Mouse (Mus musculus) hindbrain, embryonic 15.5 days (tissue): ENCODE measurements around the gene Mageb16. TPM values are rescaled to one million over a fixed set of nuclear protein-coding genes. Genes with fewer than 3 reads are reported as not detected.

ENCODE experiments used
- ATAC-seq: fragments of 200-750 bp; cut with Nextera tagmentation; 2 replicates; pipeline ENCODE4 v1.8.0; 2017; ENCODE audit warnings: low read depth, moderate number of reproducible peaks, moderate TSS enrichment; ENCODE audit not compliant: low FRiP score
- H3K27ac ChIP-seq: fragments of 300-500 bp; sonication (generic); replicated peaks from 2 replicates; pipeline ENCODE4 v1.5.1; 2015; ENCODE audit warnings: mild to moderate bottlenecking, inconsistent platforms
- H3K27me3 ChIP-seq: fragments of 300-500 bp; sonication (generic); 2 replicates; pipeline ENCODE4 v1.6.1; 2015; ENCODE audit warnings: control low read depth, inconsistent platforms
- H3K36me3 ChIP-seq: fragments of 300-500 bp; sonication (generic); 2 replicates; pipeline ENCODE4 v1.6.1; 2015; ENCODE audit warnings: control low read depth, inconsistent platforms
- H3K4me1 ChIP-seq: fragments of 300-500 bp; sonication (generic); replicated peaks from 2 replicates; pipeline ENCODE4 v1.6.1; 2015; ENCODE audit warnings: control low read depth, inconsistent platforms
- H3K4me2 ChIP-seq: fragments of 300-500 bp; sonication (generic); 2 replicates; pipeline ENCODE4 v1.6.1; 2015; ENCODE audit warnings: moderate library complexity, mild to moderate bottlenecking, inconsistent platforms
- H3K4me3 ChIP-seq: fragments of 300-500 bp; sonication (generic); 2 replicates; pipeline ENCODE4 v1.5.1; 2015; ENCODE audit warnings: mild to moderate bottlenecking, inconsistent platforms
- H3K9ac ChIP-seq: fragments of 300-500 bp; sonication (generic); 2 replicates; pipeline ENCODE4 v1.6.1; 2015; ENCODE audit warnings: inconsistent platforms
- H3K9me3 ChIP-seq: fragments of 300-500 bp; sonication (generic); 2 replicates; pipeline ENCODE4 v1.6.1; 2016; ENCODE audit warnings: control low read depth, inconsistent platforms
- WGBS: fragments of 180-500 bp; shearing (Covaris S2); methylation state at CpG from one replicate; pipeline ENCODE4 v1.1.7; 2015; 5-methylcytosine and 5-hydroxymethylcytosine counted together
- polyA plus RNA-seq: library from polyadenylated mRNA; unstranded; fragments of >200 nt; fragmentation: Nextera tagmentation; extraction: Ambion mirVana; gene quantifications from 2 replicates; pipeline ENCODE4 v1.2.1, GENCODE M21; 2015

Mageb16 gene
- polyA plus RNA-seq: 0.25 and 0.66 TPM in 2 replicates

- Histone ChIP-seq H3K9ac (no peak within 1 kb of the TSS), H3K4me1 (no peaks in the 10 kb centered on the region), H3K4me3 (no peak within 1 kb of the TSS), H3K36me3 (no peaks in the 10 kb centered on the region), H3K27ac (no peak within 1 kb of the TSS), H3K27me3 (no peaks in the 10 kb centered on the region), H3K9me3 (no peaks in the 10 kb centered on the region), H3K4me2 (no peak within 1 kb of the TSS)
- WGBS: 68% methylated on average over 8 of the region's 8 CpGs
- no peak for ATAC-seq
Observed at GRCm38 (mm10) chrX:79671411-79671810, at the start of gene Mageb16. TSS of gene Mageb16 (minus strand) at chrX:79671435.

DNA sequence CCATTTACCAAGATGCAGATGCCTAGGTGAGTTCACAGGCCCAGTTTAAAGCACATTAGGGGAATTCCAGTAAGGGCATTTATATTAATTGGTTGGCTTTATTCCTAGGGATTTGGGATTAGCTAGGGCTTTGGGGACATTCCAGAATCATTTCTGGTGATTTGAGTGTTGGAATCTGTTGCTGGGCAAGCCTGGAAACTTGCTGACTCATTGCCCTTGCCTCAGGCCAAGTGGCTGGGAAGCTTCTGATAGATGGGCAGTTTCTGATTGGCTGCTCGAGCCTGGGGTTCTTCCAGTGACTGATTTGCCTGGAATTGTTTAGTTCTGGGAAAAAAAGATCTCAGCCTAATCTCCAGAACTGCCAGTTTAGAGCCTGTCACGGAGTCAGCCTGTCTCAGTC is 20.1 kb downstream of the Mageb16 start:
- no peak for ATAC-seq
- H3K36me3 ChIP-seq: no peaks in the 10 kb centered on the region
- no peaks in the 10 kb centered on the region for H3K27me3 ChIP-seq
- no peak overlapping the region for H3K4me3 ChIP-seq
- no peaks in the 10 kb centered on the region for H3K4me1 ChIP-seq
- no peak overlapping the region for H3K4me2 ChIP-seq
- no peaks in the 10 kb centered on the region for H3K9me3 ChIP-seq
- H3K9ac ChIP-seq: no peak overlapping the region
- no peak overlapping the region for H3K27ac ChIP-seq
- WGBS: 59% methylated on average over 2 of the region's 2 CpGs

- no peak overlapping the region for H3K9ac ChIP-seq
- no peaks in the 10 kb centered on the region for H3K36me3 ChIP-seq
- WGBS: 88% methylated on average over 15 of the region's 15 CpGs
- H3K9me3 ChIP-seq: no peaks in the 10 kb centered on the region
- no peak overlapping the region for H3K4me2 ChIP-seq
- H3K27ac ChIP-seq: no peak overlapping the region
- H3K4me3 ChIP-seq: no peak overlapping the region
- H3K4me1 ChIP-seq: no peaks in the 10 kb centered on the region
- no peaks in the 10 kb centered on the region for H3K27me3 ChIP-seq
- no peak for ATAC-seq
Observed at GRCm38 (mm10) chrX:79635396-79635795, 35.8 kb downstream of the Mageb16 start.

DNA sequence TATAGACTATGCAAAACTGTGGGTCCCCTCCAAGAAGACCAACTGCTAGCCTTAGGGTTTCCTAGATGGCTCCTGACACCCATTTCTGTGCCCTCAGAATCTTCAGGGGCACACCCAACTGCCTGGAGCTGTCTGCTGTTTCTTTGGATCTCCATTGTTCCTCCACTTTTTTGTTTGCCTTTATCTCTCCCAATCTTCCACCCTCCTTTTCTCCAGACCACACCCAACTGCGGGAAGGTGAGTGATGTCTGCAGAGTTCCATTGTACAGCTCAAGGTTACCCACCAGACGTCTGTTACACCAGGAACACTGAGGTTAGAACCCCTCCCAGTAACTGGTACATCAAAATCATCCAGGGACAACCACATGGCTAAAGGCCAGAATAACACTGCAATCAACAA is 64.8 kb downstream of the Mageb16 start:
- no peaks in the 10 kb centered on the region for H3K27me3 ChIP-seq
- H3K9ac ChIP-seq: no peak overlapping the region
- ATAC-seq: no peak
- no peaks in the 10 kb centered on the region for H3K36me3 ChIP-seq
- H3K9me3 ChIP-seq: no peaks in the 10 kb centered on the region
- 80% methylated on average over 2 of the region's 2 CpGs for WGBS
- no peaks in the 10 kb centered on the region for H3K4me1 ChIP-seq
- H3K4me2 ChIP-seq: no peak overlapping the region
- H3K4me3 ChIP-seq: no peak overlapping the region
- H3K27ac ChIP-seq: no peak overlapping the region

Other genes starting within 250 kb of the Mageb16 start
- gene Gm7173, start 154.2 kb downstream of the Mageb16 start, polyA plus RNA-seq: 1.2 and 1.5 TPM in 2 replicates